Mouse (Mus musculus): ENCODE data around the gene Hdhd5.

The Hdhd5 gene

DNA sequence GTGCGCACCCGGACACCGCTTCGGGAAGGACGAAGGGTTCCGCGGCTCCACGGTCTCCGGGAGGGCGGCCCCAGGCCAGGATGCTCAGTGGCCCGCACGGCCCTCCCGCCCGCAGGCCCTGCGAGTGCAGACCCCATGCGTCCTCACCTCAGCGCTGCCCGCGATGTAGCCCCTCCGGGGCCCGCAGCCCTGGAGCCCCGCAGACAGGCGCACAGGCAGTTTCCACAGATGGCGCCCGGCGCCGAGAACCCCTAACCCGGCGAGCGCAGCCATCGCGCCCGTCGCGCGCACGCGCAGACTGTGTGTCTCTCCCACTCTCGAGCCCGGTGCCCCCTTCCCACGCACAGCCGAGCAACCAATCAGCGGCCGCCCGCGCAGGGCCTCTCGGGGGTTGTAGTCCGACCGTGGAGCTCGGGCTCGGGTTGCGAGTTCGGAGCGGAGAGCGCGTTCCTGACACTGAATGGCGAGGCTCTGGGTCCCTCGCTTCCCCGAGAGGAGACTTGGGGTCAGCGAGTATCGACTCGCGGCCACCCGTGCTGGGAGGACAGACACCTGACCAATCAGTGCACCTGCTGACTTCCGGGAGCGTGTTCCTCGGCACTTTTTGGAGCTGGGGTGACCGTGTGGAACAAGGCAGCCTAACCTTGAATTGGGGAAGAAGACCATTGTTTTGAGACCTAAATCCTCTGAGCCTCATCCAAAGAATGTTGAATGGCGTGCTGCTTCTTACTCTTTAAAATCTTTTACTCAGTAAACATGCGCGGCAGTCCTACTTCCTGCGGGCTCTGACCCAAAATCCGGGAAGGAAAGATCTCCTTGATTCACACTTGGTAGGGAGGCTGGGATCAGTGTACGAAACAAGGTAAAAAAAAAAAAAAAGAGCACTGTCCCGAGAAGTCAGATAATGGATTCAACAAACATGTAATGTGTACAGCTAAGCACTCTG, at the start of gene Hdhd5:
Gene Hdhd5 (minus strand): TSS at position 300 of the 946 bp plus-strand sequence.
- DNase-seq (ENCODE audit: low read depth) = peak; percentile 97

DNA sequence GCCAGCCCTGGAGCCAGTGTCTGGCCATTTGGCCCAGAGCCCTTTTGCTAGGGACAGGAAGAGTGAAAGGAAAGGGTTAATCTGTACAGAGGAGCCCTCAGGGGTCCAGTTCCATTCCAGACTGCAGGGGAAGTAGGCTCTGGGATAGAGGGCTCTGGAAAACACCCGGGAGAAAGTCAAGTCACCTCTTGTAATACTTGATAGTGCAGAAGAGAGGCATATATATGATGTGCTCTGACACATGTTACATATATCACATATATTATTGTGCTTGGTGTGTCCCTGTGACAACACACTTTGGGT, 49.5 kb upstream of the Hdhd5 start:
- no peak for DNase-seq (ENCODE audit: low read depth)

DNA sequence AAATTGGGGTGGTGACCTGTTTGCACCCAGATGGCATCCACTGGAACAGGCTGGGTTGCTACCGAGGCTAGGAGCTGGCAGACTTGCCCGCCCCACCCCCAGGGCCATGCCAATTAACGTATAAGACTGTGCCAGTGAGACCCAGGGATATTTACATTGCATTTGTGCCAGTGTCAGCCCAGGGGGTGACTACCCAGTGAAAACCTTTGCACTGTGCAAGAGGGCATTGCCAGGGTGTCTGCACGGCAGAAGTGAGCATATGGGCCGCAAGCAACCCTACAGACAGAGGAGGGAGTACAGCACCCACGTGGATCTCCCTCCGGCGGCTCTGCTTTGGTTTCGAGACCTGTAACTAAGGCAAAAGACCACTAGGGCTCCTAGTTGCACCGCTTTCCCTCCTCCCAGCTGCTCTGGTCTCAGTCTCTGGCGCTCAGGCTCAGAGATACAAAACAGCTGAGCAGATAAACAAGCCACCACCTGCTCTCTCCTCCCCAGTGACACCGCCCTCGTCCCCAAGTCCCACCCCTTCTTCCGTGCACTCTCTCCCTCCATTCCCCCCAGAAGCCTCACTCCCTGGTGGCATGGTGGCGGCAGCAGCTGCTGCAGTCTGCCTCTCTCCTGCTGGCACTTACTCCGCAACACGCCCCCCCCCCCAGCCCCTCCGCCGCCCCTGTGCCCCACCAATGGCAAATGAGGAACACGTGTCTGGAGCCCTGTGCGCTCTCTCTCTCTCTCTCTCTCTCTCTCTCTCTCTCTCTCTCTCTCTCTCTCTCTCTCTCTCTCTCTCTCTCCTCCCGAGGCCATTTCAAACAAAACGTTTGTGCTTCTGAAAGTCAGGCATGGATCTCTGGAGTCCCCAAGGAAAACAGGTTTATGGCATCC, 49.0 kb upstream of the Hdhd5 start:
- peak; percentile 29 for DNase-seq (ENCODE audit: low read depth)

DNA sequence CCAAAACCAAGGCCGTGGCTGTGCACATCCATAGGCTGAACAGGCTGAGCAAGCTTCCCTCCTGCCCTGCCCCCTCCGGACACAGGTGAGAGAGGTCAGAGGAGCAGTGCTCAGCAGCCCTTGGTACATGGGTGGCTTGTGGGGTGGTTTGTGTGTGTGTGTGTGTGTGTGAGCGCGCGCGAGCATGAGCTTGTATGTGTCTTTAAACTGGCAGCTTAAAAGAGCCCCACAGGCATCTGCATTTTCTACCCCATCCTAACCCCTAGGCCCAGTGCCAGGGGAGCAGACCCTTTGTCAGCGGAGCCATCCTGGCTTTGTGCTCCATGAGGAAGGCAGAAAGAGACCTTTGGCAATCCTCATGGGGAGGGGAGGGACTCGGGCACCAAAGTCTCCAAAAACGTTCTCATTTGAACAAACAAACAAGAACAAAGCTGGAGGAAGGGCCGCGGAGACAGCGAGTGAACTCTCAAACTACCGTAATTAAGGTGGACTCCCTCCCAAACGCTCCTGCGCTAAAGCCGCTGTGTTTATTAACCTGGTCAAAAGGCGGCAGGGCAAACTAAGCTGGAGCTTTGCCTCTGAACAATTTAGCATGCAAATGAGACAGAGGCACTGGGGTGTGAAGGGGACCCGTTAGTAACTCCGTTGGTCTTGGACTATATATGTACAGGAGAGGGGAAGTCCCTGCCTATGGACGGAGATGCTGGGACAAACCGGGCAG, 48.2 kb upstream of the Hdhd5 start:
- DNase-seq (ENCODE audit: low read depth) = no peak

DNA sequence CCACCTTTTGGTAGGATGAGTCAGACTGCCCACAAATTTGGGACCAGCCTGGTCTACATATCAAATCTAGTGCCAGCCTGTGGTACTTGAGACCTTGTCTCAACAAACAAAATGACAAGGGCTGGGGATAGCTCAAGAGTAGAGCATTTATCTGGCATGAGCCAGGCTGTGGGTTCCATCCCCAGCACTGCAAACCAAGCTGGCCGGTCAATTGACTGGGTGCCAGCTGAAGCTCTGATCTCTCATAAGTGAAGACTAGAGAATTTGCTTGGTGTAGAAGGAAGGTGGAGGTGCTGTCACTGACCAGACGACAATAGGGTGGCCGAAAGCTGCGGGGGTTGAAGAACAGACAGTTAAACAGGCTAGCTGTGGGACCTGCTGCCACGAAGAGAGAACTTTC, 47.4 kb upstream of the Hdhd5 start:
- DNase-seq (ENCODE audit: low read depth) = no peak

DNA sequence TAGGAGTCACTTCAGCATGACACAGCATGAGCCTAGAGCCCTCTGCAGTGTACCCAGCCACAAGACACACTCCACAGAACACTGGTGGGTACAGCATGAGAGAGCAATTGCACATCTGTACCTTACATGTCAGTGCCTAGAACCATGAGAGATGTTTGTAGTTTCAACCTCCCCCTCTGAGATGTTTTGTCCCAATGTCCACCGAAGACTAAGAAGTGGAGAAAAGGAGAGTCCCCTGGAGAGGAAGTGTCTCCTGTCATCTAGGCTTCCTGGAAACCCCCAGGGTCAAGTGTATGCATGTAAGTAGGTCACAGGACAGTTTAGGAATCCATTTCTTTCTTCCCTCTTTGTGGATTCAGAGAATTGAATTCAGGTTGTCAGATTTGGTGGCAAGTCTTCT, 41.3 kb upstream of the Hdhd5 start:
- DNase-seq (ENCODE audit: low read depth) = no peak

DNA sequence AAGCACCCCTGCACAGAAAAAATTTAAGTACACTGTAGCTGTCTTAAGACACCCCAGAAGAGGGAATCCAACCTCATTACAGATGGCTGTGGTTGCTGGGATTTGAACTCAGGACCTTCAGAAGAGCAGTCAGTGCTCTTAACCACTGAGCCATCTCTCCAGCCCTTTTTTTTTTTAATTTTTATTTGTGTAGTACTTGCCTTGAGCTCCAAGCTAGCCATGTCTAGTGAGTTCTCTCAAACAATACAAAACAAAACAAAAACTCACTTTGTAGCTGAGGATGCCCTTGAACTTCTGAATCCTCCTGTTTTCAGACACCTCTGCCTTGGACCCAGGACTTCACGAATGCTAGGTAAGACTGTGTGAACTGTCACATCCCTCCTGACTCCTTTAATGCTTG, 37.1 kb upstream of the Hdhd5 start:
- DNase-seq (ENCODE audit: low read depth) = no peak

DNA sequence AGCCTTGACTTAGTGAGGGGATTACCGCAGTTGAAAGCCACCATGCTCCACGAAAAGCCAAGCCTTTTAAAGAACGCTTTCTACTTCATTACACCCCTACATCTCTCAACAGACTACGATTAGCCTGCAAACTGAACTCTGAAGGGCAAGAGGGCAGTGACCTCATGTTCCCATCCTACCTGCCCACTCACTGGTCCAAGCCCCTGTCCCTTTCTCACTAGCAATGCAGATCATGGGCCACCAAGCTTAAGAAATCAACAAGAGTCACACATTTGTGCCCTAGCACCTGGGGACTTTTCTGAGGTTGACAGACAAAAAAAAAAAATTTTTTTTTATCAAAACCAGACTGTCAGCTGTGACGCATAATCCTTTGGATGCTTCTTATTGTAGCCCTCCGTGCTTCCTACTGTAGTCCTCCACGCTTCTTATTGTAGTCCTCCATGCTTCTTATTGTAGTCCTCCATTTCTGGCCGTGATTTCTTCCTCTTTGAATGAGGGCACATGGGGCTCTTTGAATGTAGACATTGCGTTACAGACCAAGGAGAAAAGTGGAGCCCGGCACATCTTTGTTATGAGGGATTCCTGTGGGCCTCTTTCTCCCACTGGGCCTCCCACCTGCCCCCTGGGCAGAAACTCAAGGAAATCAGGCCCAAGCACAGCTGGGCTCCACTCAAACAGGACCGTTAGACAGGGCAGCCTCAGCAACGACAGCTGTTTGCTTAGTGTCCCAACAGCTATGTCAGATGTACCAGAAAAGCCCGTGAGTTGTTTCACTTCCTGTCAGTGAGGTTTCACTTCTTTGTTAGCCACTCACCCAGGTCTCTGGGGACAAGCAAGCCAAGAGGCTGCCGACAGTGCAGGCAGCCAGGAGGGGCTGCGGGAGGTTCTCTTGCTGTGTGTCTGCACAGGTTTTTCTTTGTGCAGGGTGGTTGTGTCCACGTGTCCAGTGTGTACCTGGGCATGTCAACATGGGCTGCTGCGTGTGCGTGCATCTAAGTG, 36.1 kb upstream of the Hdhd5 start:
- peak; percentile 25 for DNase-seq (ENCODE audit: low read depth)

DNA sequence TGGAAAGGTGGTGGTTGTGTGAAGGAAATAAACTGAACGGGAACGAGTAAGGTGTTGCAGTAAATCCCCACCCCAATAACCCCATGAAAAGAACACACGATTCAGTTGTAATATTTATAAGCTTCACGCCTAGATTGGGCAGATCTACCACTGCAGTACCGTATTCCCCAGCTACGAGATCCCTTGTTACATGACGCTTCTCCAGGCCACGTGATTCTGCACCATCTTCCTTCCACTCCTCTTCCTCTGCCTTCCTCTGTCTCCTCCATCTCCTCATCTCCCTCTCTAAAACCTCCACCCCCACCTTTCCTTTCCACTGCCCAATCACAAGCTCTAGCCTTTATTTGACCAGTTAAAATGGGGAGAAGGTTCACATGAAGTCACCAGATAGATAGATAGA, 25.5 kb upstream of the Hdhd5 start:
- no peak for DNase-seq (ENCODE audit: low read depth)

DNA sequence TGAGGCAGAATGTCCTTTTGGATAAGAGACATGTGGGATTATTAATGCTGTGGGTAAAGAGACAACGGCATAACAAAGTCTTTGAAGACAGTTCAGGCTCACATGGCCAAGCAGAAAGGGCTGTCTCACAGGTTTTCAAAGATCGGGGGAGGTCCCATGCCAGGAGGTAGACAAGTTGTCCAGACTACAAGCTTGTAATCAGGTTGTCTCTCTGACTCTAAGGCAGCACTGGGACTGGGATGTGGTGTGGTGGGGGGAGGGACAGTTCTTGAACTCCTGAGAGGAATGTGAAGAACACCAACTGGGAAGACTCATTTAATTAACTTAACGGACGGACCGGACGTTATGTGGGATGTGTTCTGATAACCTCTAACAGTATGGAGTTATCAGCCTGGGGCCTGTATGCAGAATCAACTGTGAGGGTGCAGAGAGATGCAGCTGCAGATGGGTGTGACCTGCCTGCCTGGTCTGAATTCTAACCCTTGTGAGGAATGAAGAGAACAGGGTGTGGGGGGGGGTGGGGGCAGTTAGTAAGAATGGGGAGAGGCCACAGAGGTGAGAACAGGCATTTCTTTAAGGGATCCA, 25.0 kb upstream of the Hdhd5 start:
- no peak for DNase-seq (ENCODE audit: low read depth)

DNA sequence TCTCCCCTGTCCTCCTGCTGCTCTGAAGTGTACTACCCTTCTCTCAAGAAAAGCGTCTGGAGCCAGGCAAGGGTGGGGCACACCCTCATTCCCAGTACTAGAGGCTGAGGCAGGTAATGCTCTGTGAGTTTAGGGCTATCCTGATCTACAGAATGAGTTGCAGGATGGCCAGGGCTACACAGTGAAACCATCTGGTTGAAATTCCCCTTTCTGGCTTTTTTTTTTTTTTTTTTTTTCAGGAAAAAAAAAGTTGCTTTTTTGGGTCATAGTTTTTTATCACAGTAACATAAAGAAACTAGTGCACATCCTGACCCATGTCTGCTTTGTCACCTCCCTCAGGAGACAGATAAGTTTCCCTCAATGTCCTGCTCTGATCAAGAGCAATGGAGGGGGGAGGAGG, 24.0 kb upstream of the Hdhd5 start:
- no peak for DNase-seq (ENCODE audit: low read depth)

DNA sequence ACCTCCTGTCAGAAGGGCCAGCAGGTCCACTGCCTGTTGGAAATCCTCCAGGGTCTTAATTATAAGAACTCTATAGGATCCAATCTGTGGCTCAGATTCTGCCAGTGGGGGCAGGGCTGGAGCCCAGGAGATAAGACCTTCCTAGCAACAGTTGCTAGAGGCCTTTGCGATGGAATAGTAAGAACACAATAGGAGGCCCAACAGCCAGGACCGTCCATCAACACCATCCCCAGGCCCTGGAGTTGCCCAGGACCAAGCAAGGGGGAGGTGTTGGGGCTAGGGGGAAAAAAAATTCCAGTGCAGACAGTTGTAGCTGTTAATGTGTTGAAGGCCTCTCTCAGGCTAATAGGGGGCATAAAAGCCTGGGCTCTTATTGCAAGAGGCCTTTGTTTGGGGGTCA, 19.1 kb upstream of the Hdhd5 start:
- DNase-seq (ENCODE audit: low read depth) = no peak

DNA sequence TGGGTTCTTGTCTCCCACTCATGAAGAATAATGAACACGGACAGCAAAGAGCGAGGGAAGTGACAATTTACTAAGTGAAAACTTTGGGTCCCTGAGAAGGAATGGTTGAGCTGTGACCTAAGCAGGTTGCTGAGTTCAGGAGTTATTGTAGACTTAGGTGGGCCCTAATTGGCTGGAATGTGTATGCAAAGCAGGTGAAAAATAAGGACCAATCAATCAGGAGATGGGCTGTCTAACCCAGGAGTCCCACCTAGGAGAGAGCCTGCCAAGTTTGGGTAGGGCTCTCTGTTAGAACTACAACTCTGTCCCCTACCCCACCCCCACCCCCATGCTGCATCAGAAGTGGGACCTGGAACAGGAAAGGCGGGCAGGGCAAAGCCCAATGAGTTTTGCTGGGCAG, 17.5 kb upstream of the Hdhd5 start:
- no peak for DNase-seq (ENCODE audit: low read depth)

DNA sequence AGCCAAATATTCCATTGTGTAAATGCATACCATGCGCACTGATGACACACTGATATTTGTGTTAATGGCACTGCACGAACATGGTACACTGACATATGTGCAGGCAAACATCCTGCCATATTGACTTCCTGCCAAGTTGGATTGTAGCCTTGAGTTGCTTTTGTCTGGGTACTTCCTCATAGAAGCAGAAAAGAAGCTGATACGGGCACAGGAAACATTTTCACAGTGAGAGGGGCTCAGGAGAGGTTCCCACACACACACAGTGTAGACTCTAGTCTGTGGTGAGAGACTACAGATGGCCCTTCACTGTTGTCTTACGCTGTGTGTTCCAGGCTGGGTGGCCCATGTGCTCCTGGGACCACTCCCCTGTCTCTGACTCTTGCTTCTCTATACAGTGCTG, 15.9 kb upstream of the Hdhd5 start:
- DNase-seq (ENCODE audit: low read depth) = no peak

DNA sequence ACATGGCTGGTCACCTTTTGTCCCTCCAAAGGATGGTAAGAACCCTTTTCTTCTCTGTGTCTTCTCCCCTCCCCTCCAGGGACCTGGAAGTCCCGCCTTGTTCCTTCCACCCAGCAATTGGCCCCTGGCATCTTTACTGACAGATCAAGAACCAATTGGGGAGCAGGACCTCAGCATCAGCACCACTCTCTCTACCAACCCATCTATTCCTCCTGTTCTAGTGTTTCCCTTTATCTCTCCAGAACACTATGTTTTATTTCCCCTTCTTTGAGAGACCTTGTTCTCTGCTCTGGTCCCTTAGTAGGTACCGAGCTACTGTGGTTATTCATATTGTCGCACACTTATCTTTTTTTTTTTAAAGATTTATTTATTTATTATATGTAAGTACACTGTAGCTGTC, 15.2 kb upstream of the Hdhd5 start:
- no peak for DNase-seq (ENCODE audit: low read depth)

DNA sequence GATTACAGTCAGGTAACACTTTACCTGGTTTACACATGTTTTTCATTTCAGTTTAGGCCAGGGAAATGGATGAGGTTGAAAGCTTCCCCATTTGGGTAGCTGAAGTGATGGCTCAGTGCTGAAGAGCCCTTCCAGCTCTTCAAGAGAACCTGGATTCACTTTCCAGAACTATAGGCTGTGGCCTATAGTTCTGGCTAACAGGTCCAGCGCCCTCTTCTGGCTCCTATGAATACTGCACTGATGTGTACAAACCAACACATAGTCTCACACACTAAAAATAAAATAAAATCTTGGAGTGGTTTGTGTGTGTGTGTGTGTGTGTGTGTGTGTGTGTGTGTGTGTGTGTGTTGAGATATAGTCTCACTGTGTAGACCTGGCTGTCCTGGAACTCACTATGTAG, 10.9 kb upstream of the Hdhd5 start:
- peak; percentile 35 for DNase-seq (ENCODE audit: low read depth)

DNA sequence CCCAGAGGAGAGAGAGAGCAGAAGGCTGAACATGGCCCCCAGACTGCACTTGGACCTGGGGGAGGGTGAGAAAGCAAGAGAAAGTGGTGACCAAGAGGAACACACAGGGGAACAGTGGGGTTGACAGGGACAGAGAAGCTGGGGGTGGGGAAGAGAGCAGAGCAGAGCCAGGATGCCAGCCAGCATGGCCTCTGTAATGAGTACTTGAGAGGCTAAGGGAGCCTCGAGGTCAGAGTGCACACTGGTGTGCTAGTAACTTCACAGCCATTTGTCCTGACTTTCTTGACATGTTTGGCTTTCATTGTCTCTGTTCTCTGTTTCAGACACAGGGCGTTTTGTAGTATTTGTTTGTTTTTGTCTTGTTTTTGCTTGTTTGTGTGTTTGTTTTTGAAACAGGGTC, 10.3 kb upstream of the Hdhd5 start:
- no peak for DNase-seq (ENCODE audit: low read depth)

DNA sequence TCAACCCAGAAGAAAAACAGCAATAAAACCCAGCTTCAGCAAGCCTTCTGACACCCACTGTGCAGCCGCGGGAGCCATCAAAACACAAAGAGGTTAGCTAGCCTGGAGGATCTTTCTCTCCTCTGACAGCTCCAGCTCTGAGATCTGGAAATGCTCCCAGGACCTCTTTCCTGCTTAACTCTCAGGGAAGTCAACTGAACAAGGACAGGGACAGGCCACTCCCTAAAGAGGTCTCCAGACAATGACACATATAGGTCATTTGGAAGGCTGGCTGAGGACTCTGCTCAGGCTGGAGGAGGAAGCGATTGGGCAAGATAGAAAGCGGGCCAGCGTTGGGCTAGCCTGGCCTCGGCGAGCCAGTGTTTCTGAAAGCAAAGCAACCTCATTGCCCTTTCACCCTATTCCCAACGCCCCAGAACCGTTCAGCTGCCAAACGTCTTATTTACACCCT, 8.7 kb upstream of the Hdhd5 start:
- no peak for DNase-seq (ENCODE audit: low read depth)

DNA sequence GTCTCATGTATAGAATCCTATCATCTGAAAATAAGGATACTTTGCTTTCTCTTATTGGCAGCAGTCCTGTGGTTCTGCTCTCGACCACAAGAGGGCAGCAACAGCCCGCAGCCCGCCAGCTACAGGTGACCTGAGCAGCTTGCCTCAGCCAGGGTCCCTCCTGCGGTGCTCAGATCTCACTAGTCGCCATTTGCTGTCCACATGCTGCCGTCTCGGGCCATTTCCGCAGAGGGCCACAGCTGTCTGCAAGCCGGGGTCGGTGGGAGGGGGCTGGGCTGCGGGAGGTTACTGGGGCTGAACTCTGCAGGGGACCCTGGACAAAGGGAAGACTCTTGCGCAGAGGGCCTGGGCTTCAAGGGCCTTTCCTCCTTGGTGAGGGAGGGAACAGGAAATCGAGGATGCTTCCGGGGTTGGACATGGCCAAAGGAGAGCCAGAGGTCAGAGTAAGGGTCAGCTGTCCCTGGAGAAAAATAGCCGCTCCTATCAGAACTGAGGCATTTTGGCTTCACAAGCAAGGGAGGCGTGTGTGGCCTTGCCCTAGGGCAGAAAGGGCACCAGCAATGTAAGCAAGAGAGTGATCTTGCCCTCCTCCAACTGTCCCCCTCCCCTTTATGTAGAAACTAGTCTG, 8.1 kb upstream of the Hdhd5 start:
- peak; percentile 84 for DNase-seq (ENCODE audit: low read depth)

DNA sequence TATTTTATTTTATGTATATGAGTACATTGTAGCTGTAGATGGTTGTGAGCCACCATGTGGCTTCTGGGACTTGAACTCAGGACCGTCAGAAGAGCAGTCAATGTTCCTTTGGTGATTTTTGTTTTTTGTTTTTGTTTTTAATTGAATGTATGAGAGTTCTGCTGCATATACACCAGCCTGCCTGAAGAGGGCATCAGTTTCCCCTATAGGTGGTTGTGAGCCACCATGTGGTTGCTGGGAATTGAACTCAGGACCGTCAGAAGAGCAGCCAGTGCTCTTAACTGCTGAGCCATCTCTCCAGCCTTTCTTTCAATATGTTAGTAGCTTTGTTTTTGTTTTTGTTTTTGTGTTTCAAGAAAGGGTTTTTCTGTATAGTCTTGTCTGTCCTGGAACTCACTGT, 5.2 kb upstream of the Hdhd5 start:
- no peak for DNase-seq (ENCODE audit: low read depth)

Measured in NIH3T3 (cell line).